Mouse (Mus musculus) embryonic facial prominence, embryonic 10.5 days (tissue): ENCODE data around the gene Kif3c. TPM values are rescaled to one million over a fixed set of nuclear protein-coding genes. Genes with fewer than 3 reads are reported as not detected.
A peak's percentile ranks its signal among the peaks of the same experiment; 100 is the strongest.

Experiments
- DNase-seq: peaks from one replicate; pipeline ENCODE4 v3.0.0-alpha.2; 2017; ENCODE audit warnings: low spot score
- H3K27ac ChIP-seq: fragments of 300-500 bp; sonication (generic); replicated peaks from 2 replicates; pipeline ENCODE4 v1.5.1; 2016; ENCODE audit warnings: mild to moderate bottlenecking
- H3K27me3 ChIP-seq: fragments of 300-500 bp; sonication (generic); replicated peaks from 2 replicates; pipeline ENCODE4 v1.6.1; 2016; ENCODE audit warnings: low read depth, mild to moderate bottlenecking; ENCODE audit not compliant: poor library complexity, severe bottlenecking
- H3K36me3 ChIP-seq: fragments of 300-500 bp; sonication (generic); replicated peaks from 2 replicates; pipeline ENCODE4 v1.6.1; 2016; ENCODE audit warnings: mild to moderate bottlenecking, moderate library complexity
- H3K4me1 ChIP-seq: fragments of 300-500 bp; sonication (generic); 2 replicates; pipeline ENCODE4 v1.6.1; 2016
- H3K4me3 ChIP-seq: fragments of 300-500 bp; sonication (generic); 2 replicates; pipeline ENCODE4 v1.5.1; 2016; ENCODE audit warnings: mild to moderate bottlenecking, moderate library complexity
- H3K9me3 ChIP-seq: fragments of 300-500 bp; sonication (generic); 2 replicates; pipeline ENCODE4 v1.6.1; 2016; ENCODE audit warnings: mild to moderate bottlenecking
- WGBS: fragments of 180-500 bp; shearing (Covaris S2); methylation state at CpG from one replicate; pipeline ENCODE4 v1.1.7; 2016; 5-methylcytosine and 5-hydroxymethylcytosine counted together
- polyA plus RNA-seq: library from polyadenylated mRNA; unstranded; fragments of >200 nt; fragmentation: Nextera tagmentation; extraction: Ambion mirVana; gene quantifications from 2 replicates; pipeline ENCODE4 v1.2.1, GENCODE M21; 2016

Kif3c gene
- polyA plus RNA-seq, 1 experiment from 2014 or later: 20.5 TPM

- peaks cover 16% of the 10 kb centered on the region for H3K36me3 ChIP-seq
- 66% methylated on average over 11 of the region's 11 CpGs for WGBS
- peaks cover 22% of the 10 kb centered on the region for H3K4me1 ChIP-seq
- no peaks in the 10 kb centered on the region for H3K9me3 ChIP-seq
- H3K27me3 ChIP-seq: no peaks in the 10 kb centered on the region
- H3K4me3 ChIP-seq: peak overlapping the region; percentile 93
- no peak for DNase-seq
- H3K27ac ChIP-seq: peak overlapping the region; percentile 97; the same call in 1 of the 2 replicates
Measured at GRCm38 (mm10) chr12:3427891-3428775, 63.2 kb downstream of the Kif3c start.

- Histone ChIP-seq H3K4me3 (no peak overlapping the region), H3K27me3 (no peaks in the 10 kb centered on the region), H3K36me3 (peaks cover 25% of the 10 kb centered on the region), H3K9me3 (no peaks in the 10 kb centered on the region), H3K4me1 (peaks cover 14% of the 10 kb centered on the region), H3K27ac (no peak overlapping the region)
- 86% methylated on average over 2 of the region's 2 CpGs for WGBS
- DNase-seq: no peak
Measured at GRCm38 (mm10) chr12:3429681-3430442, 64.9 kb downstream of the Kif3c start.

DNA sequence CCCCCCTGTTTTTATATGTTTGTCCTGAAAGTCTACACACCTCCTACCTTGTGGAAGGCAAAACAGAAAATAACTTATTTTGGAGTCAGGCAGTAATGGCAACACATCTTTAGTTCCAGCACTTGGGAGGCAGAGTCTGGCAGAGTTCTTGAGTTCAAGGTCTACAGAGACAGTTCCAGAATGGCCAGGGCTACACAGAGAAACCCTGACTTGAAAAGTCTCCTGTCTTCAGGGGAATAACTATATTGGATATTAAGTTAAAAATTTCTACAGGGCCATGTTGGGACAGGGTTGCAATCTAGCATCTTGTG lies 65.5 kb downstream of the Kif3c start:
- Histone ChIP-seq H3K4me1 (peaks cover 9% of the 10 kb centered on the region), H3K36me3 (peaks cover 25% of the 10 kb centered on the region), H3K4me3 (no peak overlapping the region), H3K27ac (no peak overlapping the region), H3K9me3 (no peaks in the 10 kb centered on the region), H3K27me3 (no peaks in the 10 kb centered on the region)
- DNase-seq: no peak

GRCm38 (mm10) chr12:3430985-3431384 lies 66.1 kb downstream of the Kif3c start:
- Histone ChIP-seq H3K36me3 (peaks cover 25% of the 10 kb centered on the region), H3K27ac (no peak overlapping the region), H3K4me3 (no peak overlapping the region), H3K4me1 (peaks cover 5% of the 10 kb centered on the region; the same call in 1 of the 2 replicates), H3K9me3 (no peaks in the 10 kb centered on the region), H3K27me3 (no peaks in the 10 kb centered on the region)
- DNase-seq: no peak

- H3K27ac ChIP-seq: no peak overlapping the region
- no peaks in the 10 kb centered on the region for H3K4me1 ChIP-seq
- H3K4me3 ChIP-seq: no peak overlapping the region
- no peaks in the 10 kb centered on the region for H3K27me3 ChIP-seq
- 79% methylated on average over 1 of the region's 1 CpGs for WGBS
- H3K9me3 ChIP-seq: no peaks in the 10 kb centered on the region
- no peak for DNase-seq
- H3K36me3 ChIP-seq: peaks cover 36% of the 10 kb centered on the region
Measured at GRCm38 (mm10) chr12:3433736-3434135, 68.8 kb downstream of the Kif3c start.

- DNase-seq: no peak
- Histone ChIP-seq H3K27ac (no peak overlapping the region), H3K27me3 (no peaks in the 10 kb centered on the region), H3K9me3 (no peaks in the 10 kb centered on the region), H3K4me3 (no peak overlapping the region), H3K36me3 (peaks cover 36% of the 10 kb centered on the region), H3K4me1 (no peaks in the 10 kb centered on the region)
- 90% methylated on average over 5 of the region's 5 CpGs for WGBS
Measured at GRCm38 (mm10) chr12:3436446-3436845, 71.5 kb downstream of the Kif3c start.

DNA sequence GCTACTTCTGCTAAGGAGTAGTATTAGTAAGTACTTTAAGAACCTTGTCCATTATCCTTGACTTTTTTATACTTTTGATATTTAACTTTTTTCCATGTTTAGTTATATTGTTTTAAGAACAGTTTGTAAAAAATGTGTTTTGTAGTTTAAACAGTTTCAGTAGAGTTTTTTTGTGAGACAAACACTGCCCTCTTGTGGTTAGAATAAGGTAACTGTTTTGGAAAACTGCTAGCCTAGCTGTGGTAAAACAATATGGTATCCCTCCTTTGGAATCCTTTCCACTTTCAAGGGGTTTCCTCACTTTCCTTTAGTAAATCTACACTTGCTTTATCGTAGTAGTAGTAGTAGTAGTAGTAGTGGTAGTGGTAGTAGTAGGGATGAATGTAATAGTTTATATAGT lies 72.9 kb downstream of the Kif3c start:
- no peak overlapping the region for H3K27ac ChIP-seq
- H3K36me3 ChIP-seq: peaks cover 32% of the 10 kb centered on the region
- H3K27me3 ChIP-seq: no peaks in the 10 kb centered on the region
- H3K4me1 ChIP-seq: no peaks in the 10 kb centered on the region
- H3K4me3 ChIP-seq: no peak overlapping the region
- WGBS: 92% methylated on average over 1 of the region's 1 CpGs
- DNase-seq: no peak
- H3K9me3 ChIP-seq: no peaks in the 10 kb centered on the region

GRCm38 (mm10) chr12:3440916-3441315 lies 76.0 kb downstream of the Kif3c start:
- Histone ChIP-seq H3K27ac (no peak overlapping the region), H3K9me3 (no peaks in the 10 kb centered on the region), H3K36me3 (peaks cover 31% of the 10 kb centered on the region), H3K4me3 (no peak overlapping the region), H3K27me3 (no peaks in the 10 kb centered on the region), H3K4me1 (no peaks in the 10 kb centered on the region)
- WGBS: 91% methylated on average over 2 of the region's 2 CpGs
- no peak for DNase-seq

- Histone ChIP-seq H3K27me3 (no peaks in the 10 kb centered on the region), H3K4me3 (no peak overlapping the region), H3K9me3 (no peaks in the 10 kb centered on the region), H3K4me1 (no peaks in the 10 kb centered on the region), H3K36me3 (peaks cover 31% of the 10 kb centered on the region), H3K27ac (no peak overlapping the region)
- no peak for DNase-seq
- WGBS: 90% methylated on average over 5 of the region's 5 CpGs
Measured at GRCm38 (mm10) chr12:3441361-3441760, 76.4 kb downstream of the Kif3c start.

- no peaks in the 10 kb centered on the region for H3K27me3 ChIP-seq
- no peak overlapping the region for H3K4me3 ChIP-seq
- no peak for DNase-seq
- no peaks in the 10 kb centered on the region for H3K4me1 ChIP-seq
- H3K36me3 ChIP-seq: peaks cover 54% of the 10 kb centered on the region
- 93% methylated on average over 3 of the region's 3 CpGs for WGBS
- no peak overlapping the region for H3K27ac ChIP-seq
- no peaks in the 10 kb centered on the region for H3K9me3 ChIP-seq
Measured at GRCm38 (mm10) chr12:3453554-3453953, 88.6 kb downstream of the Kif3c start.

Other genes starting within 250 kb of the Kif3c start
- 73.8 and 76.4 TPM in 2 replicates for gene Rab10, start 55.2 kb upstream of the Kif3c start, polyA plus RNA-seq
- 17.3 and 17.9 TPM in 2 replicates for gene Asxl2, start 61.7 kb downstream of the Kif3c start, polyA plus RNA-seq
- 37.8 and 43.2 TPM in 2 replicates for gene Dtnb, start 207.2 kb downstream of the Kif3c start, polyA plus RNA-seq